Mouse (Mus musculus): ENCODE measurements around the gene Snrk. TPM values are rescaled to one million over a fixed set of nuclear protein-coding genes. Genes with fewer than 3 reads are reported as not detected.

Gene Snrk
- polyA plus RNA-seq, 1 experiment from 2014 or later: 56.1 TPM

Other genes with a start within 250 kb of the Snrk start
- gene Ackr2, start 218.9 kb upstream of the Snrk start, polyA plus RNA-seq (2015; fragmentation: Nextera tagmentation; extraction: Ambion mirVana): 0.45 and 0.48 TPM in 2 replicates
- gene Cyp8b1, start 201.0 kb upstream of the Snrk start, polyA plus RNA-seq (2015; fragmentation: Nextera tagmentation; extraction: Ambion mirVana): 0.15 and 0.35 TPM in 2 replicates
- gene Fam198a, start 166.3 kb upstream of the Snrk start, polyA plus RNA-seq (2015; fragmentation: Nextera tagmentation; extraction: Ambion mirVana): 6.4 and 9.0 TPM in 2 replicates
- gene Pomgnt2, start 120.2 kb upstream of the Snrk start, polyA plus RNA-seq (2015; fragmentation: Nextera tagmentation; extraction: Ambion mirVana): 16.5 TPM in 2 replicates
- gene Ano10, start 177.2 kb downstream of the Snrk start, polyA plus RNA-seq (2015; fragmentation: Nextera tagmentation; extraction: Ambion mirVana): 33.4 and 36.1 TPM in 2 replicates
- 20.6 and 25.2 TPM in 2 replicates for gene Abhd5, start 234.3 kb downstream of the Snrk start, polyA plus RNA-seq (2015; fragmentation: Nextera tagmentation; extraction: Ambion mirVana)

Measured in stomach, embryonic 15.5 days (tissue).